Mouse (Mus musculus) stomach, postnatal 0 days (tissue): ENCODE results near the gene Aldh3b2.

Experiments used
- CTCF ChIP-seq: IDR thresholded peaks from 2 replicates; pipeline ENCODE4 v1.5.1; 2016; ENCODE audit warnings: antibody characterized with exemption, low read depth, mild to moderate bottlenecking, moderate library complexity
- EP300 ChIP-seq: optimal IDR thresholded peaks from 2 replicates; pipeline ENCODE3; 2016; ENCODE audit warnings: antibody characterized with exemption

DNA sequence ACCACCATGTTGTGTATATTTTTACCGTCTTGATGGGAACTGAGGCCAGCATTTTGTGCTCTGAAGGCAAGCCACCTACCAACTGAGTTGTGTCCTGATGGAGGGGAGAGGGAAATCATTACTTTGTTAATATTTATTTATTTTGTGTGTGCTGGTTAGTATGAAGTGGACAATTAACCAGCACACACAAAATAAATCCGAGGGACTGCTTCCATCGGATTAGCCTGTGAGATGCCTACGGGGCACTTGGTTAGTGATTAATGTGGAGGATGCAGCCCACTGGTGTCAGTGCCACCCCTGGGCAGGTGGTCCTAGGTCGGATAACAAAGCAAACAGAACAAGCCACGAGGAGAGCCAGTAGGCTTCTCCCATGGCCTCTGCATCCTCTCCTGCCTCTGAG lies 22.8 kb downstream of the Aldh3b2 start:
- no peak for TF ChIP-seq CTCF
- TF ChIP-seq EP300 = no peak
